Comparison of ENCODE assay signal across 27 mouse cellular contexts in genomic region chr16:78591130-78591529, GRCm38 (mm10).
"Had no signal": no experiment of that assay in that cellular context is flagged by ENCODE, and none has a peak within 500 bp of the region (broad histone marks: within the 10 kb centered on the region; RNA-seq: fewer than 3 reads in every experiment).

No protein-coding gene starts in this region.

- H3K9ac ChIP-seq: heart, embryonic 13.5 days; heart, embryonic 15.5 days; hindbrain, embryonic 12.5 days; hindbrain, embryonic 14.5 days; intestine, embryonic 15.5 days; limb, embryonic 13.5 days; limb, embryonic 15.5 days; liver, embryonic 12.5 days; liver, embryonic 14.5 days had no signal

- H3K4me1 ChIP-seq: heart, embryonic 10.5 days; heart, embryonic 15.5 days; hindbrain, embryonic 12.5 days; intestine, embryonic 15.5 days; limb, embryonic 13.5 days; limb, embryonic 15.5 days; liver, embryonic 12.5 days had no signal

- H3K9me3 ChIP-seq: heart, embryonic 10.5 days; heart, embryonic 13.5 days; heart, embryonic 15.5 days; hindbrain, embryonic 10.5 days; hindbrain, embryonic 12.5 days; intestine, embryonic 15.5 days; limb, embryonic 13.5 days; limb, embryonic 15.5 days; liver, embryonic 12.5 days had no signal

- DNase-seq: gastrocnemius, adult 2 months; gastrocnemius, postnatal 10 days; gastrocnemius, postnatal 25 days; heart, adult 18-20 months; heart, postnatal 4 days; kidney, adult 18-20 months; kidney, adult 8-10 months; kidney, postnatal 10 days; kidney, postnatal 25 days; kidney, postnatal 4 days; layer of hippocampus, adult 9-11 months; layer of hippocampus, postnatal 36 days; left cerebral cortex, postnatal 4 days had no signal

- H3K27ac ChIP-seq: gastrocnemius, adult 2 months; heart, embryonic 10.5 days; heart, embryonic 13.5 days; heart, embryonic 15.5 days; hindbrain, embryonic 10.5 days; hindbrain, embryonic 12.5 days; hindbrain, embryonic 14.5 days; intestine, embryonic 15.5 days; layer of hippocampus, adult 2 months; limb, embryonic 13.5 days; limb, embryonic 15.5 days; liver, embryonic 12.5 days; liver, embryonic 14.5 days had no signal

- H3K27me3 ChIP-seq: heart, embryonic 13.5 days; heart, embryonic 15.5 days; hindbrain, embryonic 12.5 days; intestine, embryonic 15.5 days; limb, embryonic 13.5 days; limb, embryonic 15.5 days; liver, embryonic 12.5 days had no signal

- ATAC-seq: hindbrain, embryonic 16.5 days; intestine, embryonic 15.5 days; intestine, postnatal 0 days; liver, embryonic 12.5 days had no signal

- H3K4me3 ChIP-seq: gastrocnemius, adult 2 months; heart, embryonic 10.5 days; heart, embryonic 13.5 days; heart, embryonic 15.5 days; hindbrain, embryonic 10.5 days; hindbrain, embryonic 12.5 days; intestine, embryonic 15.5 days; layer of hippocampus, adult 2 months; limb, embryonic 13.5 days; limb, embryonic 15.5 days; liver, embryonic 12.5 days had no signal

- H3K4me2 ChIP-seq: heart, embryonic 13.5 days; heart, embryonic 15.5 days; hindbrain, embryonic 12.5 days; hindbrain, embryonic 14.5 days; intestine, embryonic 15.5 days; limb, embryonic 13.5 days; limb, embryonic 15.5 days; liver, embryonic 12.5 days had no signal

- H3K36me3 ChIP-seq: heart, embryonic 10.5 days; heart, embryonic 13.5 days; heart, embryonic 15.5 days; hindbrain, embryonic 10.5 days; hindbrain, embryonic 12.5 days; intestine, embryonic 15.5 days; limb, embryonic 13.5 days; limb, embryonic 15.5 days; liver, embryonic 12.5 days had no signal
